Mouse (Mus musculus) embryonic facial prominence, embryonic 15.5 days (tissue): ENCODE measurements around the gene Zfp579. TPM values are rescaled to one million over a fixed set of nuclear protein-coding genes. Genes with fewer than 3 reads are reported as not detected.
A peak's percentile ranks its signal among the peaks of the same experiment; 100 is the strongest.
"Not testable (repeated sequence)": the region's sequence is repeated elsewhere in the genome, so short reads cannot be mapped to it uniquely, and the experiment has no call there.

Experiments used
- ATAC-seq: fragments of 200-750 bp; cut with Nextera tagmentation; 2 replicates; pipeline ENCODE4 v1.8.0; 2017; ENCODE audit warnings: low read depth, moderate TSS enrichment; ENCODE audit not compliant: insufficient number of reproducible peaks, low FRiP score, low TSS enrichment
- H3K27ac ChIP-seq: fragments of 300-500 bp; sonication (generic); replicated peaks from 2 replicates; pipeline ENCODE4 v1.5.1; 2015; ENCODE audit warnings: mild to moderate bottlenecking, inconsistent platforms
- H3K27me3 ChIP-seq: fragments of 300-500 bp; sonication (generic); 2 replicates; pipeline ENCODE4 v1.6.1; 2015; ENCODE audit warnings: inconsistent platforms
- H3K36me3 ChIP-seq: fragments of 300-500 bp; sonication (generic); 2 replicates; pipeline ENCODE4 v1.6.1; 2015; ENCODE audit warnings: mild to moderate bottlenecking, inconsistent platforms
- H3K4me1 ChIP-seq: fragments of 300-500 bp; sonication (generic); 2 replicates; pipeline ENCODE4 v1.6.1; 2015; ENCODE audit warnings: inconsistent platforms
- H3K4me2 ChIP-seq: fragments of 300-500 bp; sonication (generic); replicated peaks from 2 replicates; pipeline ENCODE4 v1.6.1; 2015; ENCODE audit warnings: mild to moderate bottlenecking, inconsistent platforms
- H3K4me3 ChIP-seq: fragments of 300-500 bp; sonication (generic); replicated peaks from 2 replicates; pipeline ENCODE4 v1.5.1; 2015; ENCODE audit warnings: mild to moderate bottlenecking, inconsistent platforms
- H3K9ac ChIP-seq: fragments of 300-500 bp; sonication (generic); 2 replicates; pipeline ENCODE4 v1.6.1; 2015; ENCODE audit warnings: inconsistent platforms
- H3K9me3 ChIP-seq: fragments of 300-500 bp; sonication (generic); replicated peaks from 2 replicates; pipeline ENCODE4 v1.6.1; 2016; ENCODE audit warnings: inconsistent platforms
- WGBS: fragments of 180-500 bp; shearing (Covaris S2); methylation state at CpG from one replicate; pipeline ENCODE4 v1.1.7; 2015; 5-methylcytosine and 5-hydroxymethylcytosine counted together
- polyA plus RNA-seq: library from polyadenylated mRNA; unstranded; fragments of >200 nt; fragmentation: Nextera tagmentation; extraction: Ambion mirVana; gene quantifications from 2 replicates; pipeline ENCODE4 v1.2.1, GENCODE M21; 2015

Gene Zfp579
- polyA plus RNA-seq, 1 experiment from 2014 or later: 35.0 TPM

- Histone ChIP-seq H3K4me2 (no peak overlapping the region), H3K4me3 (no peak overlapping the region), H3K27ac (no peak overlapping the region), H3K4me1 (no peaks in the 10 kb centered on the region), H3K9ac (no peak overlapping the region), H3K27me3 (no peaks in the 10 kb centered on the region), H3K9me3 (peaks cover 33% of the 10 kb centered on the region), H3K36me3 (peaks cover 95% of the 10 kb centered on the region)
- WGBS: 87% methylated on average over 63 of the region's 63 CpGs
- no peak for ATAC-seq
Measured at GRCm38 (mm10) chr7:5030554-5031275, 34.8 kb upstream of the Zfp579 start.

GRCm38 (mm10) chr7:5029946-5030345 is 34.0 kb upstream of the Zfp579 start:
- H3K27ac ChIP-seq: no peak overlapping the region
- H3K9ac ChIP-seq: no peak overlapping the region
- peaks cover 33% of the 10 kb centered on the region for H3K9me3 ChIP-seq
- no peaks in the 10 kb centered on the region for H3K4me1 ChIP-seq
- H3K4me3 ChIP-seq: no peak overlapping the region
- H3K36me3 ChIP-seq: peaks cover 95% of the 10 kb centered on the region
- WGBS: 92% methylated on average over 21 of the region's 21 CpGs
- no peak overlapping the region for H3K4me2 ChIP-seq
- H3K27me3 ChIP-seq: no peaks in the 10 kb centered on the region
- ATAC-seq: no peak

- no peak overlapping the region for H3K9ac ChIP-seq
- H3K27ac ChIP-seq: no peak overlapping the region
- H3K4me2 ChIP-seq: no peak overlapping the region
- no peaks in the 10 kb centered on the region for H3K4me1 ChIP-seq
- WGBS: 96% methylated on average over 22 of the region's 22 CpGs
- H3K4me3 ChIP-seq: no peak overlapping the region
- peaks cover 33% of the 10 kb centered on the region for H3K9me3 ChIP-seq
- H3K27me3 ChIP-seq: no peaks in the 10 kb centered on the region
- peaks cover 95% of the 10 kb centered on the region for H3K36me3 ChIP-seq
- no peak for ATAC-seq
Measured at GRCm38 (mm10) chr7:5029543-5029942, 33.6 kb upstream of the Zfp579 start.

- H3K9ac ChIP-seq: peak overlapping the region; percentile 89
- no peak for ATAC-seq
- WGBS: 46% methylated on average over 5 of the region's 5 CpGs
- peaks cover 23% of the 10 kb centered on the region for H3K4me1 ChIP-seq
- peaks cover 56% of the 10 kb centered on the region for H3K36me3 ChIP-seq
- H3K4me3 ChIP-seq: peak overlapping the region; percentile 89
- H3K27ac ChIP-seq: peak overlapping the region; percentile 98; the same call in 1 of the 2 replicates
- no peaks in the 10 kb centered on the region for H3K9me3 ChIP-seq
- H3K4me2 ChIP-seq: peak overlapping the region; percentile 66
- H3K27me3 ChIP-seq: no peaks in the 10 kb centered on the region
Measured at GRCm38 (mm10) chr7:5021197-5021596, 25.2 kb upstream of the Zfp579 start.

- Histone ChIP-seq H3K9ac (peak overlapping the region; percentile 89), H3K4me1 (peaks cover 23% of the 10 kb centered on the region), H3K27me3 (no peaks in the 10 kb centered on the region), H3K4me3 (peak overlapping the region; percentile 89), H3K36me3 (peaks cover 51% of the 10 kb centered on the region), H3K4me2 (peak overlapping the region; percentile 66), H3K27ac (peak overlapping the region; percentile 98), H3K9me3 (no peaks in the 10 kb centered on the region)
- ATAC-seq: no peak; the same call in 1 of the 2 replicates
- 0% methylated on average over 12 of the region's 15 CpGs for WGBS
Measured at GRCm38 (mm10) chr7:5020685-5021084, 24.7 kb upstream of the Zfp579 start.

GRCm38 (mm10) chr7:5020000-5020681 is 24.2 kb upstream of the Zfp579 start, which contains the start of the genes Zfp865 and Ccdc106:
Gene Zfp865, plus strand, starts transcription at chr7:5020376.
Gene Ccdc106, plus strand, starts transcription at chr7:5020553.
- WGBS: under 1% methylated on average over 42 of the region's 49 CpGs
- ATAC-seq: peak; percentile 91
- H3K27me3 ChIP-seq: no peaks in the 10 kb centered on the region
- peaks cover 23% of the 10 kb centered on the region for H3K4me1 ChIP-seq
- H3K9ac ChIP-seq: peak within 1 kb of the TSS; percentile 89
- peaks cover 46% of the 10 kb centered on the region for H3K36me3 ChIP-seq
- H3K4me3 ChIP-seq: peak within 1 kb of the TSS; percentile 89
- H3K9me3 ChIP-seq: no peaks in the 10 kb centered on the region
- peak within 1 kb of the TSS; percentile 66 for H3K4me2 ChIP-seq
- peak within 1 kb of the TSS; percentile 98 for H3K27ac ChIP-seq

GRCm38 (mm10) chr7:5019576-5019975 is 23.6 kb upstream of the Zfp579 start:
- Histone ChIP-seq H3K27ac (peak overlapping the region; percentile 98), H3K36me3 (peaks cover 40% of the 10 kb centered on the region), H3K9ac (peak overlapping the region; percentile 89; the same call in 1 of the 2 replicates), H3K4me1 (peaks cover 23% of the 10 kb centered on the region), H3K4me2 (peak overlapping the region; percentile 66), H3K4me3 (peak overlapping the region; percentile 89)
- WGBS: 29% methylated on average over 8 of the region's 8 CpGs
- H3K27me3 ChIP-seq, ATAC-seq, H3K9me3 ChIP-seq: not testable (repeated sequence)

- ATAC-seq: no peak
- no peak overlapping the region for H3K27ac ChIP-seq
- no peaks in the 10 kb centered on the region for H3K27me3 ChIP-seq
- no peaks in the 10 kb centered on the region for H3K9me3 ChIP-seq
- 96% methylated on average over 21 of the region's 21 CpGs for WGBS
- H3K4me3 ChIP-seq: no peak overlapping the region
- H3K4me1 ChIP-seq: peaks cover 18% of the 10 kb centered on the region
- H3K4me2 ChIP-seq: no peak overlapping the region
- no peak overlapping the region for H3K9ac ChIP-seq
- H3K36me3 ChIP-seq: peaks cover 25% of the 10 kb centered on the region
Measured at GRCm38 (mm10) chr7:5017931-5018330, 22.0 kb upstream of the Zfp579 start.

- Histone ChIP-seq H3K4me3 (no peak overlapping the region), H3K4me1 (peaks cover 12% of the 10 kb centered on the region), H3K4me2 (no peak overlapping the region), H3K9me3 (no peaks in the 10 kb centered on the region), H3K36me3 (peaks cover 24% of the 10 kb centered on the region), H3K27me3 (no peaks in the 10 kb centered on the region), H3K9ac (no peak overlapping the region), H3K27ac (no peak overlapping the region)
- WGBS: 95% methylated on average over 16 of the region's 16 CpGs
- ATAC-seq: no peak
Measured at GRCm38 (mm10) chr7:5017352-5017751, 21.4 kb upstream of the Zfp579 start.

- H3K9me3 ChIP-seq: no peaks in the 10 kb centered on the region
- peaks cover 8% of the 10 kb centered on the region for H3K4me1 ChIP-seq
- no peak overlapping the region for H3K27ac ChIP-seq
- no peak for ATAC-seq
- H3K4me2 ChIP-seq: no peak overlapping the region
- H3K27me3 ChIP-seq: no peaks in the 10 kb centered on the region
- H3K9ac ChIP-seq: no peak overlapping the region
- H3K36me3 ChIP-seq: peaks cover 24% of the 10 kb centered on the region
- 96% methylated on average over 2 of the region's 2 CpGs for WGBS
- H3K4me3 ChIP-seq: no peak overlapping the region
Measured at GRCm38 (mm10) chr7:5016920-5017319, 21.0 kb upstream of the Zfp579 start.

GRCm38 (mm10) chr7:5016057-5016456 is 20.1 kb upstream of the Zfp579 start:
- Histone ChIP-seq H3K4me2 (peak overlapping the region; percentile 54), H3K4me3 (peak overlapping the region; percentile 74), H3K27me3 (no peaks in the 10 kb centered on the region), H3K27ac (peak overlapping the region; percentile 99), H3K9me3 (no peaks in the 10 kb centered on the region), H3K4me1 (peaks cover 1% of the 10 kb centered on the region), H3K9ac (peak overlapping the region; percentile 50; the same call in 1 of the 2 replicates), H3K36me3 (peaks cover 28% of the 10 kb centered on the region)
- WGBS: 56% methylated on average over 3 of the region's 3 CpGs
- no peak for ATAC-seq
